Mouse (Mus musculus) MEL-GATA-1-ER (cell line): ENCODE results near the gene Rangap1.
"Not testable (repeated sequence)": the region's sequence is repeated elsewhere in the genome, so short reads cannot be mapped to it uniquely, and the experiment has no call there.

Source experiments
- DNase-seq: peaks from one replicate; pipeline ENCODE4 v3.0.0-alpha.2; 2012; ENCODE audit warnings: low read depth; ENCODE audit errors: extremely low read depth

Rangap1 gene

GRCm38 (mm10) chr15:81742368-81742767 lies 3.0 kb downstream of the Rangap1 start:
- DNase-seq: not testable (repeated sequence)

GRCm38 (mm10) chr15:81739924-81740323 lies 5.4 kb downstream of the Rangap1 start:
- no peak for DNase-seq

DNA sequence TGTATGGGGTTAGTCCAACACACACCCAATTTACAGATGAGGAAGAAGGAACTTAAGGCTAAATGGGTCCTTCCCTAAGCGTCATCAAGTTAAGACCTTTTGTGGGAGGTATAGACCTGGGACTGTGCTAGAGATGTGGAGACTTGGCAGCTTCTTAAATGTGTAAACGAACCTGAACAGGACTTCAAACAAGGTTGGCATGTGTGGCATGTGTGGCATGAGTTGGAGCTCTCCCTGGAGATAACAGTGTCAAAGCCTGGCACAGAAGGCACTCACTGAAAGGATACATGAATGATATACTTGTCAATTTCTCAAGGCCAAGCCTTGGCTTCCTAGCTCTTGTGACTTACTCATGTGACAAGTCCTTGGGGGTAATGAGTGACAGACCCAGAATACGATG lies 6.0 kb downstream of the Rangap1 start:
- DNase-seq: no peak

- no peak for DNase-seq
Measured at GRCm38 (mm10) chr15:81735075-81735474, 10.3 kb downstream of the Rangap1 start.

- DNase-seq: peak; percentile 98
Measured at GRCm38 (mm10) chr15:81729792-81730635, 15.3 kb downstream of the Rangap1 start.

- DNase-seq: no peak
Measured at GRCm38 (mm10) chr15:81729241-81729791, 16.0 kb downstream of the Rangap1 start.

GRCm38 (mm10) chr15:81725965-81726364 lies 19.4 kb downstream of the Rangap1 start:
- DNase-seq: no peak

DNA sequence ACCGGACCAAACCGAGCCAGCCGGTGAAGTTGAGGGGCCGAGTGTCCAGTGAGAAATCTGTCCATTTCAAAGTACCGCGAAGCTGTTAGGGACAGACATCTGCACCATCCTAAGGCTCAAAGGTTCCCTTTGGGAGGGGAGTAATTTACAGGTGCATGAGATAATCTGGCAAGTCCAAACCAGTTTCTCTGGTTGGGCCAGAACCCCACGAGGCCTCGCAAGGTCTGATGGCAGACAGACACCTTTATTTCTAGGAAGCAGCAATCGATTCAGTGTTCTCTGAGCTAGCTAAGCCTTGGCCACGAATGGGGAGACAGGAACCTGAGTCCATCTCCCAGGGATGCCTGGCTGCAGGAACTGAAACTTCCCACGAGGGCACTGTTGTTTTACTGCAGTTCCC lies 21.7 kb downstream of the Rangap1 start:
- no peak for DNase-seq

- no peak for DNase-seq
Measured at GRCm38 (mm10) chr15:81722361-81722760, 23.0 kb downstream of the Rangap1 start.

DNA sequence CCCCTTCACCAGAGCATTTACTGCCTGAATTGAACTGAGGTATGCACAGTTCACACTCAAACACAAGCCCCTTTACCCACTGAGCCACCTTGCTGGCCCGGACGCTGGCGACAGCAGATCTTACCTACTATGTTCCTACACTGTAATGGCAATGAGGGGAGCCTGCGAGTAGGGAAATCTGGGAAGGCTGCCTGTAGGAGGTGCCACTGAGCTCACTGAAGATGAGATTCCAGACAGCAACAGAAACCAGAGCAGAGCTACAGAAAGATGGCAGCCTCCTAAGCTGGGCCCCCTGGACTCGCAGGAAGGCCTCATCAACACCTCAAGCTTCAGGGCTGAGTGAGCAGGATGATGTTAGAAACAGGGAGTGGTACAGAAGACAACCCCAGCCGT lies 26.2 kb downstream of the Rangap1 start:
- DNase-seq: no peak

DNA sequence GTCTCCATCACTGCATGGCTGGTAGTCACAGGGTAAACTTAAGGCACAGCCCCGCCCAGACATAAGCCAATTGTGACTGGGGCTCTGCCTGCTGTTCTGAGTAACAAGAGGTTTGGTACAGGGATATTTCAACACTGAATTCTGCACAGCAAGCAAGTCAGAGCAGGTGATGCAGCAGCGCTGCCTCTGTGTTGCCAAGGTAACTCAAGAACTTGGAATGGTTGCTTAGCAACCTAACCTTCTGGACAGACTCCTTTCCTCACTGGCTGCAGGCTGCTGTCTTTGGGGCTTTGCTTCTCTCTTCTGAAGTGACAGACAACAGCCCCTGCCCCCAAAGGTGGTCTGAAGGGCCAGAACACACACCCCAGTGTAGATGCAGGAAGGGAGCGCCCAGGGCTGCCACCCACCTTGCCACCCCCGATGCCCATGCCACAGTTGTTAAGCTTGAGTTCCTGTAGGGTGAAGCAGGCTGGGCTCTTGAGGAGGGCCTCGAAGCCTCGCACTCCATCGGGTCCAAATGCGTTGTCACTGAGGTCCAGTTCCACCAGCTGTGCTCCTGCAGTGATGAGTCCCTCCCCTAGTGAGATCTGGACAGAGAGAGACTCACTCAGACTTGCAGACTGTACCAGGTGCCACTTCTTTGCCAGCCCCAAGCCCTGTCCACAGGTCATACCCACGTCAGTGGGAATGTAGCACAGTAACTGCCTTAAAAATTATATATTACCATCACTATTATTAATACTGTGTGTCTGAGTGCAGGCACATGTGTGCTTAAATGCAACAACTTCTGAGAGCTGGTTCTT lies 26.8 kb downstream of the Rangap1 start:
- DNase-seq: no peak

- no peak for DNase-seq
Measured at GRCm38 (mm10) chr15:81713742-81714141, 31.6 kb downstream of the Rangap1 start.

- no peak for DNase-seq
Measured at GRCm38 (mm10) chr15:81710801-81711200, 34.5 kb downstream of the Rangap1 start.

- DNase-seq: no peak
Measured at GRCm38 (mm10) chr15:81709686-81710085, 35.6 kb downstream of the Rangap1 start.

- no peak for DNase-seq
Measured at GRCm38 (mm10) chr15:81708991-81709390, 36.3 kb downstream of the Rangap1 start.

DNA sequence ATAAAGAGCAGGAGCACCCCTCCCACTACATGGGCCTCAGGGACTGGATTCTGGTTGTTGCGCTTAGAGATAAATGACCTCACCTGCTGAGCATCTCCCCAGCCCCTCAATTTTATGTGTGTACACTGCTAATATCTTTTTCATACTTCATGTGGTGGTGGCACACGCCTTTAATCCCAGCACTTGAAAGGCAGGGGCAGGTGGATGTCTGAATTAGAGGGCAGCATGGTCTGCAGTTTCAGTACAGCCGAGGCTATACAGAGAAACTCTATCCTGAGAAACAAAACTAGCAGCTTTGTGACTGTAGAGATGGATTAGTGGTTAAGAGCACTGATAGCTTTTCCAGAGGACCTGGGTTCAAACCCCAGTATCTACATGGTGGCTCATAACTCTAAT lies 42.2 kb downstream of the Rangap1 start:
- no peak for DNase-seq

- no peak for DNase-seq
Measured at GRCm38 (mm10) chr15:81702306-81703093, 42.8 kb downstream of the Rangap1 start.

DNA sequence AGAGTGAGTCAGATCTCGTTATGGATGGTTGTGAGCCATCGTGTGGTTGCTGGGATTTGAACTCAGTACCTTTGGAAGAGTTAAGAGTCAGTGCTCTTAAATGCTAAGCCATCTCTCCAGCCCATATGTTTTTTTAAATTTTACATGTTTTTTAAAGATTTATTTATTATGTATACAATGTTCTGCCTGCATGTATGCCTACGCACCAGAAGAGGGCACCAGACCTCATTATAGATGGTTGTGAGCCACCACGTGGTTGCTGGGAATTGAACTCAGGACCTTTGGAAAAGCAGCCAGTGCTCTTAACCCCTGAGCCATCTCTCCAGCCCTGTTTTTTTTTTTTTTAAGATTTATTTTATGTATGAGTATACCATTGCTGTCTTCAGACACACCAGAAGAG lies 44.0 kb downstream of the Rangap1 start:
- not testable (repeated sequence) for DNase-seq

DNA sequence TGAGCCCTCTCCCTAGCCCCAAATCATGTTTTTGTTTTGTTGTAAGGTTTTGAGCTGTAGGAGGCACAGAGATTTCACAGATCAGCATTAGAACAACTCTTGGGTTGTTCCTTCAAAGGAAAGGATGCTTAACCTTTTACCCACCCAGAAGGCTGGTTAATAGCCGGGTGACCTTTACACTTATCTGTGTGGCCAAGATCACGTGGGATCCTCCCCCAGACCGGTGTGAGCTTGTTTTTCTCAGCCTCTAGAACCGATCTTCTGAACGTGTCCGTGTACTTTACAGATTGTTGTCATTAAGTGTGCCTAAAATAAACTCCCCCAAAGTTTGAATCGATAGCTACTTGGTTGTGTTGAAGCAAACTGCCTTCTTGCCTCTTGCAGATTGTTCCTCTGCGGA lies 44.7 kb downstream of the Rangap1 start:
- DNase-seq: no peak

DNA sequence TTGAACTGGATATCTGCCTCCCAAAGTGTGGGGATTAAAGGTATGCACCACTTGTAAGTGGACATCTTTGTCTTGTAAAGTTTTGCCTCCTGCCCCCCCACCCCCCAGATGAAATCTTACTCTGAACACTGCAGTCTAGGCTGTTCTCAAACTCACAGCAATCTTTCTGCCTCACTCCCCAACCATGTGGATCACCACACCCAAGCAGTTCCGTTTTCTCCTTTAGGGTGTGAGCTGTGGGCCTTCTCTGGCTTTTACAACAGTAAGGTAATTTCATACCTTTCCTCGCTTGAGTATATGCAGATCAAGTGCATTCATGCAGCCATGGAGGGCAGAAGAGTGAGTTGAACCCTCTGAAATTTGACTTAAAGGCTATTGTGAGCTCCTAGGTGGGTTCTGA lies 45.2 kb downstream of the Rangap1 start:
- peak; percentile 39 for DNase-seq

DNA sequence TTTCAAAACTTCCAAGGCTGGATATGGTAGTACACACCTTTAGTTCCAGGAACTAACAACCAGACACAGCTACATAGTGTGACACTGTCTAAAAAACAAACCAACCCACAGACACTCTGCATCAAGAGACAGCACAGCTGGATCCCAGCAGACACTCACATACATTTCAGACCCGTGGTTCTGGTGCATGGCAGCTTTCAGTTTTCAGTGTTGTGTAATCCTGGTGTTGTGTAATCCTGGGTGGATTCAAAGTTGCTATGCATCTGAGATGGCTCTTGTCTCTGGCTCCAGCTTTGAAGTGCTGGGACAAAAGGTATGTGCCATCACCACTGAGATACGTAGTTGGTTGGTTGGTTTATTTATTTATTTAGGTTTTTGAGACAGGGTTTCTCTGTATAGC lies 46.8 kb downstream of the Rangap1 start:
- no peak for DNase-seq
